Mouse (Mus musculus) forebrain, embryonic 12.5 days (tissue): Measurements from ENCODE around the gene Hsd17b3. TPM values are rescaled to one million over a fixed set of nuclear protein-coding genes. Genes with fewer than 3 reads are reported as not detected.

Experiments used
- ATAC-seq: fragments of 200-750 bp; cut with Nextera tagmentation; 2 replicates; pipeline ENCODE4 v1.8.0; 2017; ENCODE audit warnings: moderate TSS enrichment; ENCODE audit not compliant: low FRiP score
- H3K27ac ChIP-seq: fragments of 300-500 bp; sonication (generic); 2 replicates; pipeline ENCODE4 v1.5.1; 2016; ENCODE audit warnings: mild to moderate bottlenecking
- H3K27me3 ChIP-seq: fragments of 300-500 bp; sonication (generic); 2 replicates; pipeline ENCODE4 v1.6.1; 2016; ENCODE audit warnings: mild to moderate bottlenecking
- H3K36me3 ChIP-seq: fragments of 300-500 bp; sonication (generic); replicated peaks from 2 replicates; pipeline ENCODE4 v1.6.1; 2016; ENCODE audit warnings: mild to moderate bottlenecking
- H3K4me1 ChIP-seq: fragments of 300-500 bp; sonication (generic); 2 replicates; pipeline ENCODE4 v1.6.1; 2016
- H3K4me2 ChIP-seq: fragments of 300-500 bp; sonication (generic); 2 replicates; pipeline ENCODE4 v1.6.1; 2016; ENCODE audit warnings: mild to moderate bottlenecking, moderate library complexity
- H3K4me3 ChIP-seq: fragments of 300-500 bp; sonication (generic); replicated peaks from 2 replicates; pipeline ENCODE4 v1.5.1; 2016; ENCODE audit warnings: mild to moderate bottlenecking
- H3K9ac ChIP-seq: fragments of 300-500 bp; sonication (generic); 2 replicates; pipeline ENCODE4 v1.6.1; 2016; ENCODE audit warnings: mild to moderate bottlenecking
- H3K9me3 ChIP-seq: fragments of 300-500 bp; sonication (generic); 2 replicates; pipeline ENCODE4 v1.6.1; 2016
- WGBS: fragments of 180-500 bp; shearing (Covaris S2); methylation state at CpG from one replicate; pipeline ENCODE4 v1.1.7; 2016; 5-methylcytosine and 5-hydroxymethylcytosine counted together
- polyA plus RNA-seq: library from polyadenylated mRNA; unstranded; fragments of >200 nt; fragmentation: Nextera tagmentation; extraction: Ambion mirVana; gene quantifications from 2 replicates; pipeline ENCODE4 v1.2.1, GENCODE M21; 2016

Hsd17b3 gene
- polyA plus RNA-seq, 1 experiment from 2014 or later, result not detected

DNA sequence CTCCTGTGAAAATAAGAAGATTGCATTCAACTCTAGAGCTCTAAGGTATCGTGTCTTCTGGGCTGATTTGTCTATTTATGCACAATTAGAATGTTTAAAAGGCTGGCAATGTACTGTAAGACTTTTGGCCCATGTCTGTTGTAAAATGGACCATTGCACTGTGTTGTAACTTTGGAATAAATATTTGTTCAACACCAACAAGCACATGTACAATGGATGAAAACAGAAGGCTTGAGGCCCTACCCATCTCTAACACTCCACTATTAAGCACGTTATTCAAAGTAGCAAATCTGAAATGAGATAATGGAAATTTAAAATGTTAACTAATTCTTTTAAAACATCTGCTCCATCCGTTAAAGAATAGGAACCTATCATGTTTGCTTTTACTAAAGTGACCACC is 18.1 kb upstream of the Hsd17b3 start:
- H3K27ac ChIP-seq, result no peak overlapping the region
- no peak overlapping the region for H3K4me3 ChIP-seq
- peaks cover 20% of the 10 kb centered on the region for H3K27me3 ChIP-seq
- no peaks in the 10 kb centered on the region for H3K36me3 ChIP-seq
- no peak overlapping the region for H3K9ac ChIP-seq
- H3K4me2 ChIP-seq, result no peak overlapping the region
- ATAC-seq, result peak; percentile 20; the same call in 1 of the 2 replicates
- no peaks in the 10 kb centered on the region for H3K9me3 ChIP-seq
- 0 out of 2 replicates have a peak, but pooled peaks cover 9% of the 10 kb centered on the region for H3K4me1 ChIP-seq
- 43% methylated on average over 3 of the region's 3 CpGs for WGBS

GRCm38 (mm10) chr13:64105690-64106089 is 16.7 kb upstream of the Hsd17b3 start:
- Histone ChIP-seq H3K27me3 (peaks cover 20% of the 10 kb centered on the region), H3K36me3 (no peaks in the 10 kb centered on the region), H3K4me3 (no peak overlapping the region), H3K27ac (no peak overlapping the region), H3K4me2 (no peak overlapping the region), H3K4me1 (0 out of 2 replicates have a peak, but pooled peaks cover 9% of the 10 kb centered on the region), H3K9ac (no peak overlapping the region), H3K9me3 (no peaks in the 10 kb centered on the region)
- no peak for ATAC-seq
- WGBS, result 89% methylated on average over 3 of the region's 3 CpGs

DNA sequence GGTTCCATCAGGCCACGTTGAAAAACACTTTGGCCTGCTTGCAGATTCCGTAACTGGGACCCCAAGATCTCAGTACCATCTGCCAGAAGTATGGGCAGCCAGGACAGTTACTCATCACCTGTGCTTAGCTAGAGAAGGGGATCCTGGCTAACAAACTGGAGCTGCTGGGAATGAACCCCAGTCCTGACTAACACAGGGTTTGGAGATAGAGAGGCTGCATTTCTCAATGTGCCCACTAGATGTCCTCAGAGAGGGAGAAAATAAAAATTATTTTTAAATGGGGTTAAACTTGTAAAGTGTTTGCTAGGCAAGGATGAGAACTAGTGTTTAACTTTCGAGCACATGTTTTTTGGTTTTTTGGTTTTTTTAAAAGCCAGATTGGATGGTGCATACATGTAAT is 11.2 kb upstream of the Hsd17b3 start:
- Histone ChIP-seq H3K4me1 (no peaks in the 10 kb centered on the region), H3K36me3 (no peaks in the 10 kb centered on the region), H3K27me3 (peaks cover 15% of the 10 kb centered on the region), H3K27ac (no peak overlapping the region), H3K9me3 (no peaks in the 10 kb centered on the region), H3K9ac (no peak overlapping the region), H3K4me3 (no peak overlapping the region), H3K4me2 (no peak overlapping the region)
- WGBS, result 68% methylated on average over 3 of the region's 3 CpGs
- ATAC-seq, result no peak

- Histone ChIP-seq H3K4me1 (no peaks in the 10 kb centered on the region), H3K27ac (no peak overlapping the region), H3K36me3 (no peaks in the 10 kb centered on the region), H3K27me3 (peaks cover 4% of the 10 kb centered on the region), H3K9me3 (no peaks in the 10 kb centered on the region), H3K4me3 (no peak overlapping the region), H3K9ac (no peak overlapping the region), H3K4me2 (no peak overlapping the region)
- ATAC-seq, result no peak
- 76% methylated on average over 9 of the region's 9 CpGs for WGBS
Measured at GRCm38 (mm10) chr13:64098992-64099391, 10.0 kb upstream of the Hsd17b3 start.

- no peaks in the 10 kb centered on the region for H3K27me3 ChIP-seq
- H3K4me2 ChIP-seq, result no peak overlapping the region
- no peaks in the 10 kb centered on the region for H3K9me3 ChIP-seq
- H3K4me1 ChIP-seq, result no peaks in the 10 kb centered on the region
- H3K27ac ChIP-seq, result no peak overlapping the region
- no peaks in the 10 kb centered on the region for H3K36me3 ChIP-seq
- ATAC-seq, result no peak
- 10% methylated on average over 1 of the region's 1 CpGs for WGBS
- H3K4me3 ChIP-seq, result no peak overlapping the region
- no peak overlapping the region for H3K9ac ChIP-seq
Measured at GRCm38 (mm10) chr13:64093341-64093740, 4.3 kb upstream of the Hsd17b3 start.

DNA sequence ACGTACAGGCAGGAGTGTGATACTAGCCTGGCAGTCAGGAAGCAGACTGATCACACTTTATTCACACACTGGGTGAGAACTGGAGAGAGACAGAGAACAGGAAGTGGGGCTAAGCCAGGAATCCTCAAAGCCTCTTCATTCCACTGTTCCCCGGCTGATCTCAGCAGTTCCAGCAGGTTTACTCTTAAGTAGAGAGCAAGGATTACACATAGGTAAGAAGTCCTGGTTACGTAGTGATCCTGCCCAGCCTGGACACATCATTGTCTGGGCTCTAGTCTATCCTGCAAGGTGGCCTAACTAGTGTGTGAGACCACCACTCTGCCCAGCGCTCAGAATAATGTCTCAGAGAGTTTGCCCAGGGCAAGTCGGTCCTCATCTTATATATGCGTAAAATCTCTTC is 3.7 kb upstream of the Hsd17b3 start:
- 81% methylated on average over 6 of the region's 6 CpGs for WGBS
- no peaks in the 10 kb centered on the region for H3K9me3 ChIP-seq

DNA sequence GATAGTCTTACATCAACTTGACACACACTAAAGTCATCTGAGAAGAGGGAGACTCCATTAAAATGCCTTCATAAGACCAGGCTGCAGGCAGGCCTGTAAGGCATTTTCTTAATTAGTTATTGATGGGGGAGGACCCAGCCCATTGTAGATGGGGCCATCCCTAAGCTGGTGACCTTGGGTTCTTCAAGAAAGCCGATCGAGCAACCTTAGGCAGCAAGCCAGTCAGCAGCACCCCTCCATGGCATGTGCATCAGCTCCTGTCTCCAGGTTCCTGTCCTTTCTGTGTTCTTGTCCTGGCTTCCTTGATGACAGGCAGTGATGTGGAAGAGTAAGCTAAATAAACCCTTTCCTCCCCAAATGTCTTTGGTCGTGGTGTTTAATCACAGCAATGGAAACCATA is 3.1 kb upstream of the Hsd17b3 start:
- no peak for ATAC-seq
- Histone ChIP-seq H3K4me3 (no peak overlapping the region), H3K4me1 (no peaks in the 10 kb centered on the region), H3K4me2 (no peak overlapping the region), H3K27me3 (no peaks in the 10 kb centered on the region), H3K36me3 (no peaks in the 10 kb centered on the region), H3K9me3 (no peaks in the 10 kb centered on the region), H3K9ac (no peak overlapping the region), H3K27ac (no peak overlapping the region)
- 74% methylated on average over 3 of the region's 3 CpGs for WGBS

More for the DNA sequence above, 3.7 kb upstream of the Hsd17b3 start:
- Histone ChIP-seq H3K4me1 (no peaks in the 10 kb centered on the region), H3K27me3 (no peaks in the 10 kb centered on the region), H3K9ac (no peak overlapping the region), H3K36me3 (no peaks in the 10 kb centered on the region), H3K4me3 (no peak overlapping the region), H3K4me2 (no peak overlapping the region), H3K27ac (no peak overlapping the region)
- ATAC-seq, result no peak

GRCm38 (mm10) chr13:64091006-64091405 is 2.0 kb upstream of the Hsd17b3 start:
- H3K4me3 ChIP-seq, result no peak overlapping the region
- no peak for ATAC-seq
- 70% methylated on average over 7 of the region's 7 CpGs for WGBS
- no peak overlapping the region for H3K4me2 ChIP-seq
- H3K9ac ChIP-seq, result no peak overlapping the region
- no peaks in the 10 kb centered on the region for H3K4me1 ChIP-seq
- no peaks in the 10 kb centered on the region for H3K27me3 ChIP-seq
- no peaks in the 10 kb centered on the region for H3K9me3 ChIP-seq
- H3K36me3 ChIP-seq, result no peaks in the 10 kb centered on the region
- no peak overlapping the region for H3K27ac ChIP-seq

DNA sequence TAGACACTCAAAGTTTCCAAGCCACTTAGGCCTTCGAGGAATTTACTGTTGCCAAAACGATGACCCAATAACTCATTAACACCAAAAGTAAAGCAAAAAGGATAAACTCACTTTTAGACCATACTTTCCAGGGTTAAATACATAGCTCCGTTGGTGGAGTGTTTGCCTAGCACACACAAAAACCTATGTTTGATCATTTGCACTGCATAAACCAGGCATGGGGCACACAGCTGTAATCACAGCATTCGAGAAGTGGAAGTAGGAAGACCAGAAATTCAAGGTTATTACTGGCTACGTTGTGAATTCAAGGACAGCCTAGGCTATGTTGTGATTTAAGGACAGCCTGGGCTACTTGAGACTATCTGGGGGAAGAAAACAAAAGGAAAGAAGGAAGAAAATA is 1.2 kb upstream of the Hsd17b3 start:
- Histone ChIP-seq H3K4me1 (no peaks in the 10 kb centered on the region), H3K9me3 (no peaks in the 10 kb centered on the region), H3K36me3 (no peaks in the 10 kb centered on the region), H3K4me3 (no peak overlapping the region), H3K9ac (no peak overlapping the region), H3K4me2 (no peak overlapping the region), H3K27ac (no peak overlapping the region), H3K27me3 (no peaks in the 10 kb centered on the region)
- 91% methylated on average over 5 of the region's 5 CpGs for WGBS
- no peak for ATAC-seq

DNA sequence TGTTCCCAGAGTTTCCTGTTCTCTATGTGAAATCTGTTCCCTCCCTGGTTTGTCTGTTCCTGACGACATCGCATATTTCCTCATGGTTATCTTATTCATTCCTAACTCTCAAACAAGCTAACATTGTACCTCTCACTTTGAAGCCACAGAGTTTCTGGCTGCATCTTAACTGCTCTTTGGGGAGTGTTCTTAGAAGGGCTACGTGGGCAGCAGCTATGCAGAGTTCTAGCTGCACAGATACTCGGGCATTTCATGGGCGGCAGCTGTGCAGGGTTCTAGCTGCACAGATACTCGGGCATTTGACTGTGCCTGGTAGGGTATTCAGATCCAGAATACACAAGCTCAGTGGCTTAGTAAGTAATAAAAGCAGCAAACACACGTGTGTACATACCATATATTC is 973 bp downstream of the Hsd17b3 start:
- Histone ChIP-seq H3K4me2 (no peak overlapping the region), H3K9me3 (no peaks in the 10 kb centered on the region), H3K9ac (no peak overlapping the region), H3K27ac (no peak overlapping the region), H3K27me3 (no peaks in the 10 kb centered on the region), H3K4me1 (no peaks in the 10 kb centered on the region), H3K36me3 (no peaks in the 10 kb centered on the region), H3K4me3 (no peak overlapping the region)
- ATAC-seq, result no peak
- WGBS, result 82% methylated on average over 7 of the region's 7 CpGs

DNA sequence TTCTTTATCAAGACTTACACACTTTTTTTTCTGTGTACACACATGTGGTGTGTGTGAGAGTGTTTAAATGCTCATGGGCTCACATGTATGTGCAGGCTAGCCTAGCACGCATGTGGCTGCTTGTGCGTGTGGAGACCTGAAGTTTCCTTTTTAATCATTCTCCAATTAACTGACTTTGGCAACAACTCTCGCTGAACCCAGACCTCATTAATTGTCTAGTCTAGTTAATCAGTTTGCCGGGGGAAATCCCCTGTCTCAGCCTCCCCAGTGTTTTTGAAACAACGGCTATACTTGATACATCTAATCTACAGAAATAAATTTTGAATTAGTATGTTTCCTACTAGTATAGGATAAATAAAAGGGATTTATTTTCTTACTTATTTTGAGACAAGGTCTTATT is 3.0 kb downstream of the Hsd17b3 start:
- H3K4me2 ChIP-seq, result no peak overlapping the region
- no peak for ATAC-seq
- H3K9ac ChIP-seq, result no peak overlapping the region
- H3K36me3 ChIP-seq, result no peaks in the 10 kb centered on the region
- 86% methylated on average over 5 of the region's 5 CpGs for WGBS
- no peaks in the 10 kb centered on the region for H3K9me3 ChIP-seq
- H3K4me1 ChIP-seq, result peaks cover 16% of the 10 kb centered on the region
- no peaks in the 10 kb centered on the region for H3K27me3 ChIP-seq
- H3K27ac ChIP-seq, result no peak overlapping the region
- H3K4me3 ChIP-seq, result no peak overlapping the region

- Histone ChIP-seq H3K27ac (no peak overlapping the region), H3K36me3 (no peaks in the 10 kb centered on the region), H3K9me3 (no peaks in the 10 kb centered on the region), H3K4me2 (no peak overlapping the region), H3K4me3 (no peak overlapping the region), H3K9ac (no peak overlapping the region), H3K27me3 (no peaks in the 10 kb centered on the region), H3K4me1 (peaks cover 23% of the 10 kb centered on the region)
- 81% methylated on average over 3 of the region's 3 CpGs for WGBS
- no peak for ATAC-seq
Measured at GRCm38 (mm10) chr13:64083331-64083730, 5.7 kb downstream of the Hsd17b3 start.

DNA sequence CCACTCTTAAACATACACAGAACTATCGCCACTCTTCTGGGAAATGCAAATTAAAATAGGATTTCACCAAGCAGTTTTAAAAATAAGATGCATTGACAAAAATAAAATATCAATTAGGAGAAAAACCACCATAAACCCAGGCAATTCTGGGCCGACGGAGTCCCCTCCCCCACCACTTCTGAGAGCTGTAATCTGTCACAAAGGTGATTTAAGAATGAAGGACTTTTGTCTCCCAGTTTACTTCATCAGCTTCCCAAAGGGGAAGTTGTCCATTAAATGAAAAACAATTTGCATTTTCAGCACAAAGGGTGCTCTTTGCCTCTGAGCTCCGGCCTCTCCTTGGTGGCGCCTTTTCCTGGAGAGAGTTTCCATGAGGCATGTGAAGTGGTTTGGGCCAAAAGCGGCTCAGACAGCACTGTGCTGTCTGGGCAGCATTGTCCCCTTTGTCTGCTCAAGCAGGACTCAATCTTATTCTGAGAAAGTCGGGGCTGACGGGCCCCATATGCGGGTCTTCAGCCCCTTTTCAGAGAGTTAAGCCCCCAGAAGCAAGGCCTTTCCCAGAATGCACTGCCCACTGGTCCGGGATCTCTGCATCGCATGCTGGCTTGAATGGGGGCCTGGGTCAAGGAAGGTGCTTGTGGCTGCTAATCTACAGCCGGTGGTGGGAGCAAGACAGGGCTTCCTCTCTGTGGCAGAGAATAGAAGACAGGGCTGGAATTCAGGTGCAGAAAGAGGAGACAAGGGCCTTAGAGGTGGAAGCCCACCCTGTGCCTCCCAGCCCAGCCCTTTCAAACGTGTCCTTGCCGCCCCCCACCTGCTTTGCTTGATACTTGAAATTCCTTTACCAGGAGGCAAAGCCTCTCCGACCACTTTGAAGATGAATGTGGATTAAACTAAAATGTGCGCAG is 7.8 kb downstream of the Hsd17b3 start:
- Histone ChIP-seq H3K9me3 (no peaks in the 10 kb centered on the region), H3K4me1 (peaks cover 23% of the 10 kb centered on the region), H3K36me3 (no peaks in the 10 kb centered on the region), H3K9ac (no peak overlapping the region), H3K27ac (peak overlapping the region; percentile 68), H3K4me2 (peak overlapping the region; percentile 17; the same call in 1 of the 2 replicates), H3K4me3 (no peak overlapping the region), H3K27me3 (no peaks in the 10 kb centered on the region)
- WGBS, result 10% methylated on average over 16 of the region's 16 CpGs
- ATAC-seq, result peak; percentile 88
